Mouse (Mus musculus): Measurements from ENCODE around the gene Arpc1b.

- no peak for TF ChIP-seq CTCF (IDR thresholded peaks at IDR 0.05; ENCODE audit: borderline replicate concordance, control insufficient read depth, extremely low read depth, insufficient read depth, low read length, poor library complexity)
- TF ChIP-seq POLR2A (IDR thresholded peaks at IDR 0.05; ENCODE audit: control insufficient read depth, extremely low read depth, insufficient read depth, low read length, poor library complexity) = no peak
Observed at GRCm38 (mm10) chr5:145130995-145131394, 17.0 kb downstream of the Arpc1b start.
